Mouse (Mus musculus) heart, postnatal 36 days (tissue): ENCODE data around the gene Galnt16. TPM values are rescaled to one million over a fixed set of nuclear protein-coding genes. Genes with fewer than 3 reads are reported as not detected.

ENCODE experiments used
- DNase-seq, 2 experiments: peaks; one replicate each; pipeline ENCODE4 v3.0.0; 2021 to 2022
- intact Hi-C: fragments of 180-260 bp; cut with DNase I; formaldehyde crosslinking; loops from one replicate; pipeline ENCODE4 v1.15.1; 2025
- total RNA-seq, 2 experiments: library from RNA; stranded (reverse); gene quantifications; 2 replicates each; pipeline ENCODE4 v1.2.3; 2021

The Galnt16 gene
- total RNA-seq = 1 to 10 TPM; 2.7 to 3.7 TPM

- no peak for DNase-seq
- intact Hi-C loops = loop anchor here (2.0 kb wide), 1 partner anchor 59 kb away; no protein-coding TSS in a partner anchor
Observed at GRCm38 (mm10) chr12:80517977-80518376, at the start of gene Galnt16. Gene Galnt16, plus strand, starts transcription at chr12:80518277.

GRCm38 (mm10) chr12:80470206-80470605 is 47.9 kb upstream of the Galnt16 start:
- no peak for DNase-seq
- intact Hi-C loops = no loop called here

GRCm38 (mm10) chr12:80471926-80472325 is 46.2 kb upstream of the Galnt16 start:
- no peak for DNase-seq
- intact Hi-C loops = no loop called here

- DNase-seq = no peak
- intact Hi-C loops = no loop called here
Observed at GRCm38 (mm10) chr12:80473731-80474130, 44.3 kb upstream of the Galnt16 start.

GRCm38 (mm10) chr12:80479986-80480385 is 38.1 kb upstream of the Galnt16 start:
- intact Hi-C loops = no loop called here
- no peak for DNase-seq

GRCm38 (mm10) chr12:80483397-80483796 is 34.7 kb upstream of the Galnt16 start:
- intact Hi-C loops = no loop called here
- DNase-seq = no peak

- no peak for DNase-seq
- intact Hi-C loops = no loop called here
Observed at GRCm38 (mm10) chr12:80493311-80493710, 24.8 kb upstream of the Galnt16 start.

- intact Hi-C loops = loop anchor here (5.0 kb wide), 2 partner anchors 82 to 227 kb away; no protein-coding TSS in a partner anchor
- DNase-seq = no peak
Observed at GRCm38 (mm10) chr12:80495691-80496090, 22.4 kb upstream of the Galnt16 start.

GRCm38 (mm10) chr12:80498356-80498755 is 19.7 kb upstream of the Galnt16 start:
- intact Hi-C loops = loop anchor here (2.0 to 5.0 kb wide), 3 partner anchors 79 to 224 kb away; no protein-coding TSS in a partner anchor
- DNase-seq = no peak

GRCm38 (mm10) chr12:80500506-80500905 is 17.6 kb upstream of the Galnt16 start:
- no peak for DNase-seq
- intact Hi-C loops = no loop called here

- intact Hi-C loops = no loop called here
- DNase-seq = peak; percentile 16 to 23
Observed at GRCm38 (mm10) chr12:80504718-80505117, 13.4 kb upstream of the Galnt16 start.

GRCm38 (mm10) chr12:80507041-80507745 is 10.9 kb upstream of the Galnt16 start:
- intact Hi-C loops = no loop called here

GRCm38 (mm10) chr12:80518393-80518756 is 298 bp downstream of the Galnt16 start:
- intact Hi-C loops = loop anchor here (2.0 kb wide), 1 partner anchor 58 kb away; no protein-coding TSS in a partner anchor
- DNase-seq = no peak

More at GRCm38 (mm10) chr12:80507041-80507745, 10.9 kb upstream of the Galnt16 start:
- DNase-seq = peak; percentile 37 to 42

GRCm38 (mm10) chr12:80518757-80519620 is 912 bp downstream of the Galnt16 start:
- no peak for DNase-seq

GRCm38 (mm10) chr12:80519621-80520332 is 1.7 kb downstream of the Galnt16 start:
- peak; percentile 28 to 41 for DNase-seq
- intact Hi-C loops = loop anchor here (2.0 kb wide), 1 partner anchor 57 kb away; no protein-coding TSS in a partner anchor

More at GRCm38 (mm10) chr12:80518757-80519620, 912 bp downstream of the Galnt16 start:
- intact Hi-C loops = loop anchor here (2.0 kb wide), 1 partner anchor 58 kb away; no protein-coding TSS in a partner anchor

GRCm38 (mm10) chr12:80522006-80522405 is 3.9 kb downstream of the Galnt16 start:
- DNase-seq = peak; percentile 33 to 52
- intact Hi-C loops = no loop called here

GRCm38 (mm10) chr12:80524276-80524921 is 6.3 kb downstream of the Galnt16 start:
- intact Hi-C loops = no loop called here
- no peak for DNase-seq

GRCm38 (mm10) chr12:80525513-80525912 is 7.4 kb downstream of the Galnt16 start:
- intact Hi-C loops = no loop called here
- DNase-seq = no peak

- no peak for DNase-seq
- intact Hi-C loops = no loop called here
Observed at GRCm38 (mm10) chr12:80526511-80526910, 8.4 kb downstream of the Galnt16 start.
